Mouse (Mus musculus) small intestine, adult 2 months (tissue): Measurements from ENCODE around the gene Nedd9. TPM values are rescaled to one million over a fixed set of nuclear protein-coding genes. Genes with fewer than 3 reads are reported as not detected.

Experiments used
- H3K27ac ChIP-seq: fragments of 200-500 bp; 2 replicates; pipeline ENCODE4 v1.5.1; 2012; ENCODE audit warnings: low read depth, low read length, control low read depth, inconsistent platforms; ENCODE audit not compliant: insufficient read depth
- H3K27me3 ChIP-seq: fragments of 200-500 bp; 2 replicates; pipeline ENCODE4 v1.6.1; 2012; ENCODE audit warnings: mild to moderate bottlenecking, moderate library complexity, low read length, inconsistent platforms; ENCODE audit not compliant: control insufficient read depth, insufficient read depth
- H3K36me3 ChIP-seq: fragments of 200-500 bp; 2 replicates; pipeline ENCODE4 v1.6.1; 2012; ENCODE audit warnings: mild to moderate bottlenecking, low read length, control low read depth, inconsistent platforms; ENCODE audit not compliant: control insufficient read depth, insufficient read depth
- H3K4me1 ChIP-seq: fragments of 200-500 bp; 2 replicates; pipeline ENCODE4 v1.6.1; 2012; ENCODE audit warnings: low read length, inconsistent platforms, mixed read lengths; ENCODE audit not compliant: control insufficient read depth, insufficient read depth, insufficient read length
- H3K4me3 ChIP-seq: fragments of 200-500 bp; 2 replicates; pipeline ENCODE4 v1.5.1; 2012; ENCODE audit warnings: low read depth, mild to moderate bottlenecking, control low read depth, inconsistent platforms, low read length, moderate library complexity
- CTCF ChIP-seq: fragments of 200-500 bp; IDR thresholded peaks from 2 replicates; pipeline ENCODE4 v1.5.1; 2012; ENCODE audit warnings: low read depth, mild to moderate bottlenecking, control low read depth, inconsistent platforms, low read length, moderate library complexity, mixed read lengths; ENCODE audit not compliant: insufficient replicate concordance, insufficient read length; ENCODE audit errors: extremely low read depth
- POLR2A ChIP-seq: fragments of 200-500 bp; IDR thresholded peaks from 2 replicates; pipeline ENCODE4 v1.6.1; 2012; ENCODE audit warnings: low read depth, mild to moderate bottlenecking, control low read depth, inconsistent platforms, low read length, moderate library complexity
- WGBS: fragments of 180-500 bp; shearing (Covaris S2); methylation state at CpG from one replicate; pipeline ENCODE4 v1.1.7; 2018; 5-methylcytosine and 5-hydroxymethylcytosine counted together
- polyA plus RNA-seq: library from polyadenylated mRNA; depleted of rRNA; stranded (reverse); fragments of >200 nt; gene quantifications from 2 replicates; pipeline ENCODE4 v1.2.3, GENCODE M21; 2012

The Nedd9 gene
- polyA plus RNA-seq, 1 experiment, result 18.1 TPM

DNA sequence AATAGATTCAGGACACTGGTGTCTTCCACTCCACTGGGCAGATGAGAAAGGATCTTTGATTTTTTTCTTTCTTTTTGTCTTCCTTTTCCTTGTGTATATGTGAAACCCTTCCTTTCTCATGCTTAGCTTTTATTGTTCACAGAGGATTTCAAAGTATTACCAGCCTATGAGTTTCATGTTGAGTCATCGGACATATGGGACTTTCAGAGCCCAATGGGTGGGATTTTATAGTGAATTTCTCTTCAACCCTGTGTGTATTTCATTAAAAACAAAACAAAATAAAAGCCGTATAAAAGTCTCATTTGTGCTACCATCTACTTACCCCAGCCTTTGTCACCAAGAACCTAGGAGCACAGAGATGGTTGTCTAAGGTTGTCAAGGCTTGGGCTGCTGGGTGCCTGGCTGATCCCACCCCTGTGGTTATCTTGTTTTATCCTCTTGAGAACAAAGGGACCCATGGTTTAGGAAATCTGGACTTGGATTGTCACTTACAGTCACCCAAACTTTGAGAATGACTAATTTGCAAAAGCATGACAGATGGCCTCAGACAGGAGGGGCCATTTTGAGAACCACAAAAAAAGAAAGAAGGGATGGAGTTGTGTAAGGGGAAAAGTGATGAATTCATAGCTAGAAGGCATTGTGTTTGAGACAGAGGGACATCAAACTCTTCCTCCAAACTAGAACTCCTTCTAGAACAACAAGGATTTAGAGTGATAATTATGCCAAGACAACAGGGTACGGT, 41.9 kb downstream of the Nedd9 start:
- TF ChIP-seq CTCF (no peak), POLR2A (no peak)
- WGBS, result 97% methylated on average over 3 of the region's 3 CpGs
- H3K27ac ChIP-seq, result no peak overlapping the region
- H3K27me3 ChIP-seq, result no peaks in the 10 kb centered on the region
- H3K4me3 ChIP-seq, result no peak overlapping the region
- H3K36me3 ChIP-seq, result no peaks in the 10 kb centered on the region
- H3K4me1 ChIP-seq, result no peaks in the 10 kb centered on the region; the same call in 1 of the 2 replicates

- 48% methylated on average over 6 of the region's 6 CpGs for WGBS
- H3K4me3 ChIP-seq, result no peak overlapping the region
- TF ChIP-seq POLR2A (no peak), CTCF (no peak)
These were observed 42.9 kb downstream of the Nedd9 start for GRCm38 (mm10) chr13:41444230-41444629.

GRCm38 (mm10) chr13:41442145-41442544, 45.0 kb downstream of the Nedd9 start:
- Histone ChIP-seq H3K4me3 (no peak overlapping the region), H3K36me3 (no peaks in the 10 kb centered on the region), H3K27ac (no peak overlapping the region), H3K27me3 (no peaks in the 10 kb centered on the region), H3K4me1 (no peaks in the 10 kb centered on the region; the same call in 1 of the 2 replicates)
- TF ChIP-seq POLR2A (no peak), CTCF (no peak)
- 90% methylated on average over 4 of the region's 4 CpGs for WGBS

More at GRCm38 (mm10) chr13:41444230-41444629, 42.9 kb downstream of the Nedd9 start:
- H3K4me1 ChIP-seq, result no peaks in the 10 kb centered on the region; the same call in 1 of the 2 replicates
- no peak overlapping the region for H3K27ac ChIP-seq
- H3K27me3 ChIP-seq, result no peaks in the 10 kb centered on the region
- H3K36me3 ChIP-seq, result no peaks in the 10 kb centered on the region

DNA sequence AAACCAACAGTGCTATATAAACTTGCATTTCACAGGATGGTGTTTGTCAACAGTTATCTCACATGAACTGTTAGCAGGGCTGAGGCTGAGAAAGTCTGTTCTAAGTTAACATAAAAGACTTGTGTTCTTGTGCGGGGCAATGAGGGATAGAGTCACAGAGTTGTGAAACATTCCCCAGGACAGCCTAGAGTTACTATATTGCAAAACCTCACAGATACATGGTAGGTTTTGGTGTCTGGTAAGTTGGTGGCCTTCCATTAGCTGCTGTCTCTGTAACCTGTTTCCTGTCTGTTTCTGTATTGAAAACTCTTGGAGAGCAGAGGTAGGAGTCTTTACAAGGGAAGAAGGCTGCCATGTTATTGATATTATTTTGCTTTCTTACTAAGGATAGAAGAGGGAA, 47.0 kb downstream of the Nedd9 start:
- H3K36me3 ChIP-seq, result no peaks in the 10 kb centered on the region
- TF ChIP-seq CTCF (no peak), POLR2A (no peak)
- no peak overlapping the region for H3K27ac ChIP-seq
- H3K27me3 ChIP-seq, result no peaks in the 10 kb centered on the region
- WGBS, result 94% methylated on average over 1 of the region's 1 CpGs
- H3K4me1 ChIP-seq, result no peaks in the 10 kb centered on the region
- H3K4me3 ChIP-seq, result no peak overlapping the region

DNA sequence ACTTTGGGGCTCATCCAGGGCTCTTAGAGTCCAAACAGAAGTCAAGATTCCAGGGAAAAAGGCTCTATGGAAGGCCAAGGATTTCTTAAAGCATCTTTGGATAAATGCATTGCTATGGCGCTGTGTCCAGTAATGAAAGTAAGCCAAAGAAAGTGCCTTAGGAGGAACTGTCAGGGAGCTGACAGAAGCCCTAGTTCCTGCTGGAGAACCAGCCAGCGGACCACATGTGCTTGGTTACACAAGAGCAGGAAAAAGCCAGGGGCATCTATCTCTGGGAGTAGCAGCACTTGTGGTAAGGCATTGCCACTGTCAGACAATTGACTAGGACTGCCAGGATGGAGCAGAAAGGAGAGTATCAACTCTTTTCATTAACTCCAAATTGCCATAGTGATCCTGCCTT, 49.8 kb downstream of the Nedd9 start:
- no peak for TF ChIP-seq CTCF
- TF ChIP-seq POLR2A, result no peak
- no peak overlapping the region for H3K4me3 ChIP-seq
- no peaks in the 10 kb centered on the region for H3K27me3 ChIP-seq
- H3K36me3 ChIP-seq, result no peaks in the 10 kb centered on the region
- no peak overlapping the region for H3K27ac ChIP-seq
- 79% methylated on average over 2 of the region's 2 CpGs for WGBS
- peaks cover 3% of the 10 kb centered on the region; the same call in 1 of the 2 replicates for H3K4me1 ChIP-seq

- Histone ChIP-seq H3K27ac (no peak overlapping the region), H3K36me3 (no peaks in the 10 kb centered on the region), H3K4me1 (peaks cover 3% of the 10 kb centered on the region; the same call in 1 of the 2 replicates), H3K4me3 (no peak overlapping the region), H3K27me3 (no peaks in the 10 kb centered on the region)
- WGBS, result 79% methylated on average over 5 of the region's 5 CpGs
- TF ChIP-seq CTCF (no peak), POLR2A (no peak)
These were observed 50.4 kb downstream of the Nedd9 start for GRCm38 (mm10) chr13:41436731-41437130.

DNA sequence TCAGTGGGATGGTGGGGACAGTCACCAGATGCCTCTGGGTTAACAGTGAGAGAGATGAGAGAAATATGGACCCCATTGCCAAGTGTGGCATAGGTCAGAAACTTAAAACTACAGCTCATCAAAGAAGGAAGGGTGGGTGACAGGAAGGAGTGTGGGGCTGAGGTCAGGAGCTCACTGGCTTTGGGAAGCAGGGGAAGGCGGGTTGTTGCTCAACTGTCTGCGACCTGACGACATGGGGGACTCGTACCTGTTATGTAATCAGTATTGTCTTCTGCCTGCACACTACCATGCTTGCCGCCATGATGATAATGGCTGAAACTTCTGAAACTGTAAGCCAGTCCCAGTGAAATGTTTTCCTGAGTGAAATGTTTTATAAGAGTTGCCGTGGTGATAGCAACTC, 54.0 kb downstream of the Nedd9 start:
- TF ChIP-seq POLR2A (no peak), CTCF (no peak)
- WGBS, result 89% methylated on average over 6 of the region's 6 CpGs
- H3K4me1 ChIP-seq, result peaks cover 3% of the 10 kb centered on the region; the same call in 1 of the 2 replicates
- no peaks in the 10 kb centered on the region for H3K27me3 ChIP-seq
- no peaks in the 10 kb centered on the region for H3K36me3 ChIP-seq
- no peak overlapping the region for H3K27ac ChIP-seq
- H3K4me3 ChIP-seq, result no peak overlapping the region
